8 mouse cellular contexts compared by ENCODE assay signal in genomic region chr7:100924674-100925445, GRCm38 (mm10). TPM values are rescaled to one million over a fixed set of nuclear protein-coding genes. Genes with fewer than 3 reads are reported as not detected.
DNase-seq lines count a peak whose midpoint lies in the region; ATAC-seq and TF ChIP-seq lines count a peak whose summit lies in the region.

No protein-coding gene starts in this region.

- H3K27me3 ChIP-seq in heart, embryonic 10.5 days (ENCODE audit: insufficient read depth, poor library complexity, severe bottlenecking), result no peaks in the 10 kb centered on the region
- no peaks in the 10 kb centered on the region for H3K27me3 ChIP-seq in spleen, adult 2 months (ENCODE audit: control insufficient read depth, insufficient read depth, low read length)
- H3K27me3 ChIP-seq in limb, embryonic 10.5 days (ENCODE audit: low read depth, poor library complexity, severe bottlenecking), result no peaks in the 10 kb centered on the region

- H3K36me3 ChIP-seq in heart, embryonic 10.5 days, result peaks cover 45% of the 10 kb centered on the region
- H3K36me3 ChIP-seq in spleen, adult 2 months (ENCODE audit: control insufficient read depth, insufficient read depth, low read length), result no peaks in the 10 kb centered on the region
- peaks cover 84% of the 10 kb centered on the region for H3K36me3 ChIP-seq in limb, embryonic 10.5 days

- H3K4me1 ChIP-seq in heart, embryonic 10.5 days, result peaks cover 100% of the 10 kb centered on the region
- no peaks in the 10 kb centered on the region for H3K4me1 ChIP-seq in spleen, adult 2 months (ENCODE audit: control insufficient read depth, insufficient read depth, insufficient read length)
- H3K4me1 ChIP-seq in limb, embryonic 10.5 days, result peaks cover 97% of the 10 kb centered on the region

- peak overlapping the region; percentile 82 for H3K27ac ChIP-seq in heart, embryonic 10.5 days
- 0 out of 2 replicates have a peak overlapping the region, but pooled peaks have one; percentile 8 for H3K27ac ChIP-seq in spleen, adult 2 months (ENCODE audit: insufficient read depth, low read length)
- H3K27ac ChIP-seq in limb, embryonic 10.5 days, result peak overlapping the region; percentile 72

- no peaks in the 10 kb centered on the region for H3K9me3 ChIP-seq in heart, embryonic 10.5 days
- no peaks in the 10 kb centered on the region for H3K9me3 ChIP-seq in limb, embryonic 10.5 days (replicated peaks)

- TF ChIP-seq CTCF in spleen, adult 2 months (IDR thresholded peaks at IDR 0.05; ENCODE audit: extremely low read depth, insufficient read depth, insufficient read length, insufficient replicate concordance), result no peak

- TF ChIP-seq POLR2A in spleen, adult 2 months (IDR thresholded peaks at IDR 0.05; ENCODE audit: low read depth, low read length), result no peak

- ATAC-seq in megakaryocyte progenitor cell, adult 5-6 weeks (replicated peaks; ENCODE audit: poor library complexity), result no peak

- peak overlapping the region; percentile 87 for H3K4me3 ChIP-seq in heart, embryonic 10.5 days
- H3K4me3 ChIP-seq in spleen, adult 2 months (ENCODE audit: extremely low read depth, insufficient read depth, insufficient read length), result no peak overlapping the region
- peak overlapping the region; percentile 85 for H3K4me3 ChIP-seq in limb, embryonic 10.5 days

- WGBS in heart, embryonic 10.5 days, result 12% methylated on average over 10 of the region's 10 CpGs
- WGBS in spleen, adult 2 months, result 86% methylated on average over 10 of the region's 10 CpGs
- 17% methylated on average over 10 of the region's 10 CpGs for WGBS in limb, embryonic 10.5 days

- no peak for DNase-seq in heart, embryonic 10.5 days (ENCODE audit: low spot score)
- no peak for DNase-seq in heart, adult 8-10 months (ENCODE audit: low spot score)
- DNase-seq in spleen, adult 2 months (ENCODE audit: low read depth in 1 of 2, low spot score in 2 of 2), result no peak
- no peak for DNase-seq in spleen, postnatal 36 days (ENCODE audit: low spot score in 2 of 2)
- DNase-seq in limb, embryonic 10.5 days (ENCODE audit: low spot score), result no peak
- DNase-seq in urinary bladder, adult 18-20 months (ENCODE audit: low spot score in 2 of 2), result no peak
- DNase-seq in layer of hippocampus, postnatal 25 days (ENCODE audit: extremely low spot score in 1 of 2, low spot score in 1 of 2), result no peak

RNA-seq across cellular contexts. Expression of gene Arhgef17, which starts 7.0 kb away (rescaled TPM):
- 7.9 and 10.1 TPM in 2 replicates for polyA plus RNA-seq in heart, embryonic 10.5 days (2016; fragmentation: Nextera tagmentation; extraction: Ambion mirVana)
- 10 to 100 TPM; 25.0 to 36.6 (median 28.1) TPM for total RNA-seq in heart, adult 8-10 months (2022)
- polyA plus RNA-seq in spleen, adult 2 months (2012; rRNA removed), result 12.3 and 13.5 TPM in 2 replicates
- 9.6 and 11.0 TPM in 2 replicates for polyA plus RNA-seq in limb, embryonic 10.5 days (2016; fragmentation: Nextera tagmentation; extraction: Ambion mirVana)
- 0.12 and 0.44 TPM in 2 replicates for total RNA-seq in megakaryocyte progenitor cell, adult 5-6 weeks (2015)
- 0.08 TPM in 1 of 2 replicates, not detected in the other for total RNA-seq in megakaryocyte progenitor cell, adult 5-6 weeks (2017)
- total RNA-seq in layer of hippocampus, postnatal 25 days (2021), result 100 to 1,000 TPM; 140 to 146 TPM

RNA-seq across cellular contexts. Expression of gene P2ry6, which starts 49.6 kb away (rescaled TPM):
- polyA plus RNA-seq in heart, embryonic 10.5 days (2016; fragmentation: Nextera tagmentation; extraction: Ambion mirVana), result 0.97 and 1.2 TPM in 2 replicates
- 1 to 10 TPM; 2.7 to 4.0 (median 3.3) TPM for total RNA-seq in heart, adult 8-10 months (2022)
- 36.0 and 46.0 TPM in 2 replicates for polyA plus RNA-seq in spleen, adult 2 months (2012; rRNA removed)
- polyA plus RNA-seq in limb, embryonic 10.5 days (2016; fragmentation: Nextera tagmentation; extraction: Ambion mirVana), result 1.1 and 1.6 TPM in 2 replicates
- total RNA-seq in megakaryocyte progenitor cell, adult 5-6 weeks (2015), result 0.42 and 0.49 TPM in 2 replicates
- 0.04 TPM in 1 of 2 replicates, not detected in the other for total RNA-seq in megakaryocyte progenitor cell, adult 5-6 weeks (2017)
- 1 to 10 TPM; 3.9 to 5.6 TPM for total RNA-seq in layer of hippocampus, postnatal 25 days (2021)

Comparison
In these comparisons a context has a peak if more than half of its experiments do, and no peak if none do; other contexts are left out.
1. H3K27ac ChIP-seq: peak in every context shown above with its lines; median percentile 82 in heart, embryonic 10.5 days; 72 in limb, embryonic 10.5 days; 8 in spleen, adult 2 months.
2. RNA of gene Arhgef17, which starts 7.0 kb away (total RNA-seq): 140 to 146 TPM in layer of hippocampus, postnatal 25 days and 25.0 to 36.6 TPM in heart, adult 8-10 months; 0.08 to 0.44 TPM in megakaryocyte progenitor cell, adult 5-6 weeks; every median in the first group is over 10 times any median in the second.